Mouse (Mus musculus) kidney, adult 2 months (tissue): ENCODE results near the gene Soat2.

Experiments
- CTCF ChIP-seq: fragments of 200-500 bp; conservative IDR thresholded peaks from 2 replicates; pipeline ENCODE4 v1.5.1; 2011; ENCODE audit warnings: low read depth, mild to moderate bottlenecking, control low read depth, low read length, moderate library complexity, mixed read lengths; ENCODE audit not compliant: insufficient read depth, insufficient read length
- POLR2A ChIP-seq: fragments of 200-500 bp; IDR thresholded peaks from one replicate; pipeline ENCODE4 v1.6.1; 2011; ENCODE audit warnings: low read depth, low read length, control low read depth

GRCm38 (mm10) chr15:102116753-102117415 lies 33.4 kb upstream of the Soat2 start:
- TF ChIP-seq CTCF (no peak), POLR2A (no peak)
